Mouse (Mus musculus) kidney, adult 2 months (tissue): ENCODE data around the gene Krt19.

ENCODE experiments used
- CTCF ChIP-seq: fragments of 200-500 bp; conservative IDR thresholded peaks from 2 replicates; pipeline ENCODE4 v1.5.1; 2011; ENCODE audit warnings: low read depth, mild to moderate bottlenecking, control low read depth, low read length, moderate library complexity, mixed read lengths; ENCODE audit not compliant: insufficient read depth, insufficient read length
- POLR2A ChIP-seq: fragments of 200-500 bp; IDR thresholded peaks from one replicate; pipeline ENCODE4 v1.6.1; 2011; ENCODE audit warnings: low read depth, low read length, control low read depth

- TF ChIP-seq CTCF = no peak
- TF ChIP-seq POLR2A = no peak
Measured at GRCm38 (mm10) chr11:100164392-100164791, 15.9 kb upstream of the Krt19 start.
